Mouse (Mus musculus) stomach, postnatal 0 days (tissue): ENCODE measurements around the gene Igfbpl1.

Source experiments
- CTCF ChIP-seq: IDR thresholded peaks from 2 replicates; pipeline ENCODE4 v1.5.1; 2016; ENCODE audit warnings: antibody characterized with exemption, low read depth, mild to moderate bottlenecking, moderate library complexity
- EP300 ChIP-seq: optimal IDR thresholded peaks from 2 replicates; pipeline ENCODE3; 2016; ENCODE audit warnings: antibody characterized with exemption

GRCm38 (mm10) chr4:45795191-45795811 lies 31.4 kb downstream of the Igfbpl1 start:
- TF ChIP-seq EP300 (no peak), CTCF (no peak)
